Mouse (Mus musculus) CH12.LX (cell line): Measurements from ENCODE around the gene Hpcal1. TPM values are rescaled to one million over a fixed set of nuclear protein-coding genes. Genes with fewer than 3 reads are reported as not detected.
"Not testable (repeated sequence)": the region's sequence is repeated elsewhere in the genome, so short reads cannot be mapped to it uniquely, and the experiment has no call there.

Source experiments
- DNase-seq: peaks from one replicate; pipeline ENCODE4 v3.0.0-alpha.2; 2013; ENCODE audit errors: extremely low read depth
- H3K27ac ChIP-seq: 2 replicates; pipeline ENCODE4 v1.5.1; 2012; ENCODE audit warnings: low read depth, mild to moderate bottlenecking, control low read depth, moderate library complexity; ENCODE audit not compliant: insufficient read depth
- H3K27me3 ChIP-seq: replicated peaks from 2 replicates; pipeline ENCODE3; 2012; ENCODE audit warnings: inconsistent platforms
- H3K36me3 ChIP-seq, 2 experiments: replicated peaks in 1 of 2; 2 replicates each; pipeline versions ENCODE3 to v1.6.1; 2012; ENCODE audit warnings: inconsistent platforms in 1 of 2, low read length in 1 of 2, mild to moderate bottlenecking in 1 of 2, mixed read lengths in 1 of 2, moderate library complexity in 1 of 2; ENCODE audit not compliant: control insufficient read depth in 1 of 2, insufficient read depth in 1 of 2
- H3K4me1 ChIP-seq, 2 experiments: 2 replicates each; pipeline ENCODE4 v1.6.1; 2012; ENCODE audit warnings: inconsistent platforms in 1 of 2, moderate library complexity in 1 of 2; ENCODE audit not compliant: insufficient read depth in 2 of 2, control insufficient read depth in 1 of 2
- H3K4me2 ChIP-seq: 2 replicates; pipeline ENCODE4 v1.6.1; 2012; ENCODE audit warnings: low read depth, mild to moderate bottlenecking, control low read depth; ENCODE audit not compliant: poor library complexity, insufficient read depth, severe bottlenecking
- H3K4me3 ChIP-seq, 3 experiments: fragments of 150-350 bp in 1 of 3; sonication (generic) in 1 of 3; replicated peaks in 1 of 3; 2 replicates each; pipeline versions ENCODE3 to v1.5.1; 2011 to 2012; ENCODE audit warnings: low read depth in 2 of 3, low read length in 2 of 3, mild to moderate bottlenecking in 2 of 3, moderate library complexity in 2 of 3, control low read depth in 1 of 3, improper control_type of control experiment in 1 of 3, inconsistent platforms in 1 of 3, mixed read lengths in 1 of 3; ENCODE audit not compliant: poor library complexity in 1 of 3
- H3K79me2 ChIP-seq: replicated peaks from 2 replicates; pipeline ENCODE4 v1.6.1; 2012; ENCODE audit warnings: mild to moderate bottlenecking, moderate library complexity; ENCODE audit not compliant: control insufficient read depth, poor library complexity, insufficient read depth, severe bottlenecking; ENCODE audit errors: extremely low read depth
- H3K9ac ChIP-seq: 2 replicates; pipeline ENCODE4 v1.6.1; 2012; ENCODE audit warnings: low read depth, mild to moderate bottlenecking, control low read depth, moderate library complexity; ENCODE audit not compliant: insufficient read depth
- H3K9me3 ChIP-seq: replicated peaks from 2 replicates; pipeline ENCODE3; 2012; ENCODE audit warnings: low read length, inconsistent platforms, mixed read lengths
- CHD2 ChIP-seq: IDR thresholded peaks from 2 replicates; pipeline ENCODE4 v1.6.1; 2011; ENCODE audit warnings: low read length, improper control_type of control experiment
- ETS1 ChIP-seq: conservative IDR thresholded peaks from 2 replicates; pipeline ENCODE4 v1.6.1; 2012; ENCODE audit warnings: low read depth, mild to moderate bottlenecking, inconsistent platforms, low read length, improper control_type of control experiment, moderate library complexity
- GABPA ChIP-seq: IDR thresholded peaks from 2 replicates; pipeline ENCODE4 v1.6.1; 2012; ENCODE audit warnings: low read depth, low read length, improper control_type of control experiment, inconsistent platforms; ENCODE audit not compliant: insufficient replicate concordance
- IRF4 ChIP-seq: IDR thresholded peaks from 2 replicates; pipeline ENCODE4 v1.6.1; 2014; ENCODE audit warnings: low read depth, mild to moderate bottlenecking, inconsistent platforms, low read length, improper control_type of control experiment
- JUND ChIP-seq: conservative IDR thresholded peaks from 2 replicates; pipeline ENCODE4 v1.6.1; 2011; ENCODE audit warnings: low read depth, low read length, improper control_type of control experiment
- KAT2A ChIP-seq: IDR thresholded peaks from 2 replicates; pipeline ENCODE4 v1.6.1; 2012; ENCODE audit warnings: low read length, improper control_type of control experiment, inconsistent platforms; ENCODE audit not compliant: insufficient replicate concordance
- NELFE ChIP-seq: IDR thresholded peaks from 2 replicates; pipeline ENCODE4 v1.6.1; 2011; ENCODE audit warnings: low read depth, low read length, improper control_type of control experiment
- NRF1 ChIP-seq: IDR thresholded peaks from 2 replicates; pipeline ENCODE4 v1.6.1; 2014; ENCODE audit warnings: low read depth, mild to moderate bottlenecking, inconsistent platforms, low read length, improper control_type of control experiment, moderate library complexity
- RCOR1 ChIP-seq: conservative IDR thresholded peaks from 2 replicates; pipeline ENCODE4 v1.6.1; 2012; ENCODE audit warnings: low read depth, mild to moderate bottlenecking, inconsistent platforms, low read length, improper control_type of control experiment
- SIN3A ChIP-seq: IDR thresholded peaks from 2 replicates; pipeline ENCODE4 v1.6.1; 2012; ENCODE audit warnings: low read length, improper control_type of control experiment, inconsistent platforms
- USF1 ChIP-seq: IDR thresholded peaks from 2 replicates; pipeline ENCODE4 v1.6.1; 2014; ENCODE audit warnings: low read depth, mild to moderate bottlenecking, inconsistent platforms, low read length, improper control_type of control experiment
- ZKSCAN1 ChIP-seq: IDR thresholded peaks from 2 replicates; pipeline ENCODE4 v1.6.1; 2012; ENCODE audit warnings: low read depth, inconsistent platforms, low read length, improper control_type of control experiment, borderline replicate concordance
- dilution Hi-C: fragments of 300-500 bp; cut with MboI; formaldehyde crosslinking; loops from 2 replicates; pipeline ENCODE4 v1.14.3; 2020; ENCODE audit warnings: low sequenced_read_pairs; ENCODE audit not compliant: extremely low pct_unique_long_range_greater_than_20kb, extremely low pct_ligation_motif_present
- in situ Hi-C: fragments of 300-500 bp; cut with MboI; formaldehyde crosslinking; loops from 3 replicates; pipeline ENCODE4 v1.14.3; 2019; ENCODE audit warnings: low sequenced_read_pairs, low pct_ligation_motif_present, low pct_unique_long_range_greater_than_20kb, mixed read lengths
- polyA plus RNA-seq: library from polyadenylated mRNA; unstranded; fragments of >175 nt; gene quantifications from 2 replicates; pipeline ENCODE4 v1.2.1, GENCODE M21; 2012; ENCODE audit warnings: low read depth; ENCODE audit not compliant: insufficient read length
- total RNA-seq, 2 experiments: library from RNA; depleted of rRNA; stranded (reverse); fragments of 300-350 nt in 1 of 2; fragments of >200 nt in 1 of 2; gene quantifications; 2 replicates each; pipeline ENCODE4 v1.2.3; 2012 to 2014

Gene Hpcal1
- total and polyA plus RNA-seq, 3 experiments = 4.9 to 5.5 (median 4.9) TPM

- DNase-seq, H3K9me3 ChIP-seq, H3K4me1 ChIP-seq, H3K27ac ChIP-seq, dilution Hi-C loops, H3K4me2 ChIP-seq, H3K4me3 ChIP-seq, H3K79me2 ChIP-seq, H3K9ac ChIP-seq, H3K36me3 ChIP-seq, in situ Hi-C loops, H3K27me3 ChIP-seq: not testable (repeated sequence)
These were observed 76.9 kb downstream of the Hpcal1 start for GRCm38 (mm10) chr12:17767567-17767966.

GRCm38 (mm10) chr12:17769476-17770172 is 79.0 kb downstream of the Hpcal1 start:
- Histone ChIP-seq H3K4me1 (peaks cover 0 to 13% of the 10 kb centered on the region in 2 experiments; a peak in 2 of 4 replicates), H3K9ac (no peak overlapping the region), H3K36me3 (no peaks in the 10 kb centered on the region), H3K79me2 (no peaks in the 10 kb centered on the region), H3K9me3 (no peaks in the 10 kb centered on the region), H3K27ac (no peak overlapping the region), H3K27me3 (no peaks in the 10 kb centered on the region), H3K4me2 (no peak overlapping the region), H3K4me3 (no peak overlapping the region)
- TF ChIP-seq CHD2 (no peak), KAT2A (no peak), RCOR1 (no peak), NRF1 (no peak), GABPA (no peak)
- no peak for DNase-seq
- dilution Hi-C loops (no loop called here), in situ Hi-C loops (no loop called here)

- H3K27me3 ChIP-seq = no peaks in the 10 kb centered on the region
- no peaks in the 10 kb centered on the region for H3K9me3 ChIP-seq
- in situ Hi-C loops = no loop called here
- H3K4me1 ChIP-seq = peaks cover 0 to 13% of the 10 kb centered on the region in 2 experiments; a peak in 2 of 4 replicates
- no peak overlapping the region for H3K9ac ChIP-seq
- H3K4me2 ChIP-seq = no peak overlapping the region
- TF ChIP-seq USF1 (no peak), NELFE (no peak), IRF4 (no peak), SIN3A (no peak), ETS1 (no peak), JUND (no peak), ZKSCAN1 (no peak)
- H3K79me2 ChIP-seq = no peaks in the 10 kb centered on the region
- H3K36me3 ChIP-seq = no peaks in the 10 kb centered on the region
- no peak for DNase-seq
- H3K27ac ChIP-seq = no peak overlapping the region
- dilution Hi-C loops = no loop called here
- no peak overlapping the region for H3K4me3 ChIP-seq
These were observed 79.9 kb downstream of the Hpcal1 start for GRCm38 (mm10) chr12:17770538-17770937.

GRCm38 (mm10) chr12:17773721-17774120 is 83.1 kb downstream of the Hpcal1 start:
- H3K9ac ChIP-seq, H3K27ac ChIP-seq, H3K79me2 ChIP-seq, in situ Hi-C loops, H3K9me3 ChIP-seq, H3K4me3 ChIP-seq, H3K4me2 ChIP-seq, dilution Hi-C loops, DNase-seq, H3K36me3 ChIP-seq, H3K27me3 ChIP-seq: not testable (repeated sequence)
- H3K4me1 ChIP-seq = peaks cover 0 to 13% of the 10 kb centered on the region in 2 experiments; a peak in 2 of 4 replicates

GRCm38 (mm10) chr12:17774842-17775241 is 84.2 kb downstream of the Hpcal1 start:
- H3K4me2 ChIP-seq, H3K27me3 ChIP-seq, H3K4me3 ChIP-seq, H3K79me2 ChIP-seq, DNase-seq, H3K9me3 ChIP-seq, dilution Hi-C loops, H3K9ac ChIP-seq, H3K36me3 ChIP-seq, H3K27ac ChIP-seq, in situ Hi-C loops: not testable (repeated sequence)
- peaks cover 0 to 18% of the 10 kb centered on the region in 2 experiments; a peak in 2 of 4 replicates for H3K4me1 ChIP-seq
